Mouse (Mus musculus) gastrocnemius, postnatal 4 days (tissue): ENCODE results near the gene Anxa11. TPM values are rescaled to one million over a fixed set of nuclear protein-coding genes. Genes with fewer than 3 reads are reported as not detected.
"Not testable (repeated sequence)": the region's sequence is repeated elsewhere in the genome, so short reads cannot be mapped to it uniquely, and the experiment has no call there.

Source experiments
- DNase-seq, 2 experiments: peaks; one replicate each; pipeline ENCODE4 v3.0.0; 2021 to 2022; ENCODE audit warnings: low spot score in 2 of 2, mixed read lengths in 2 of 2
- total RNA-seq, 2 experiments: library from RNA; stranded (reverse); gene quantifications; 2 replicates each; pipeline ENCODE4 v1.2.3; 2021

The Anxa11 gene
- total RNA-seq, 2 experiments from 2014 or later = 111 to 124 TPM

DNA sequence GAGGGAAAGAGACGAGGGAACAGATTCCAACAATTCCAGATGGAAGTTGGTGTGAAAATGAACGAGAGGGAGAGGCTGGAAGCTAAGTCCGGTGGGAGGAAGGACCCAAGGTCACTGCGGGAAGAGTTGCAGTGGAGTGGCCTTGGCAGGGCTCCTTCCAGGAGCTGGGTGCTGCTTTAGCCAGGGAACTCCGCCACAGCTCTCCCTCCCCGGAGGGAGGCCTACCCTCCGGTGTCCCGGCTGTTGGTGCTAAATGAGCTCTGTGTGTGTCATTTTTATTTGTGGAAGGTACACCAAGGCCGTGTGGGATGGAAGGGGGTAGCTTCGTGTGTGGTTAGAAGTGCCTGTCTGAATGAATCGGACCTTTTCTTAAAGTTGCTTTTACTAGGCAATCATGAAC, 24.9 kb downstream of the Anxa11 start:
- DNase-seq = no peak

- DNase-seq = no peak
Measured at GRCm38 (mm10) chr14:25867834-25868233, 25.9 kb downstream of the Anxa11 start.

- DNase-seq = no peak
Measured at GRCm38 (mm10) chr14:25868706-25869105, 26.8 kb downstream of the Anxa11 start.

GRCm38 (mm10) chr14:25869135-25869878, 27.4 kb downstream of the Anxa11 start:
- no peak for DNase-seq

DNA sequence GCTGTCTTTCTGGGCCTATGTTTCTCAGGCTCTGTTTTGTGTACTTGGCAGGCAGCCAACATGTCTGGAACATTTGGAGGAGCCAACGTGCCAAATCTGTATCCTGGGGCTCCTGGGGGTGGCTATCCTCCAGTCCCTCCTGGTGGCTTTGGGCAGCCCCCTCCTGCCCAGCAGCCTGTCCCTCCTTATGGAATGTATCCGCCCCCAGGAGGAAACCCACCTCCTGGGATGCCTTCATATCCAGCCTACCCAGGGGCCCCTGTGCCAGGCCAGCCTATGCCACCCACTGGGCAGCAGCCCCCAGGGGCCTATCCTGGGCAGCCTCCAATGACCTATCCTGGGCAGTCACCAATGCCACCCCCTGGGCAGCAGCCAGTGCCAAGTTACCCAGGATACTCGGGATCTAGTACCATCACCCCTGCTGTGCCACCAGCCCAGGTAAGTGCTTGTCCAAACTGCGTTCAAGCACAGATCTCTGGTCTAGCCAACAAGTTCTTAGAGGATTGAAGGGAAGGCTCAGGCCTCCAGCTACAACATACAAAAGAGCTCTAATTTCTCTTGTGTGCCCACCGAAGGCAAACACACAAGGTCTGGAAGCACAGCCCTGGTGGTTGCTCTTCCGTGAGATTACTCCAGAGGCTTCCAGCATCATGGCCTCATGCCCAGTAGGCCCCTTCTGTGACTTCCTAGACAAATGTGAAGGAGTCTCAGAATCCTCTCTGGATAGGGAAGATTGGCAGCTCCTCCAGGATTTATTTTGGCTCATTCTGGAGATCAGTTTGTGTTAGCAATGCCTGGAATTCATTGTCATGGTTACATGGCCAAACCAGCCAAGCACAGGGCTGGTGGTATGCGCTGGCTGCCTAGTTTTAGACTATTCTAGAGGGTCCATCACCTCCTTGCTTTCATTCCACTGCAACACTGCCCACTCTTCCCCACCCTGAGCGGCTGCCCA, 30.8 kb downstream of the Anxa11 start:
- peak in 1 of 2 experiments; percentile 40 for DNase-seq

- DNase-seq = not testable (repeated sequence)
Measured at GRCm38 (mm10) chr14:25876640-25877039, 34.7 kb downstream of the Anxa11 start.

DNA sequence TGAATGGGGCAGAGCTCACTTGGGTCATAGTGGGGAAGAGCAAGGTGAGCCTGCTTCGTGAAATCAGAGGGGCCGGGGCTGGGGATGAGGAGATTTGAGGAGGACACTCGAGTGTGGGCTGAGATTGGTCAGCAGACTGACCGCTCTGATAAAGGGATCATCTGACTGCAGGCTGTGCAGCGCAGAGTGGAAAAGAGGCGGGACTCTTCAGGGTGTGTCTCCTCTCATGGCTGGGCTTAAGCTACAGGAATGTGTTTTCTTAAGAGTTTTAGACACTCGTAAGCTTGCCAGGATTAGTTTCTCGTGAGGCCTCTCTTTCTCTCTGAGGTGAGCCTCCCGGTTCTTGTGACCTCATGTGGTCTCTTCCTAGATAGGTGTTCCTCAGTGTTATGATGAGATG, 39.8 kb downstream of the Anxa11 start:
- not testable (repeated sequence) for DNase-seq

DNA sequence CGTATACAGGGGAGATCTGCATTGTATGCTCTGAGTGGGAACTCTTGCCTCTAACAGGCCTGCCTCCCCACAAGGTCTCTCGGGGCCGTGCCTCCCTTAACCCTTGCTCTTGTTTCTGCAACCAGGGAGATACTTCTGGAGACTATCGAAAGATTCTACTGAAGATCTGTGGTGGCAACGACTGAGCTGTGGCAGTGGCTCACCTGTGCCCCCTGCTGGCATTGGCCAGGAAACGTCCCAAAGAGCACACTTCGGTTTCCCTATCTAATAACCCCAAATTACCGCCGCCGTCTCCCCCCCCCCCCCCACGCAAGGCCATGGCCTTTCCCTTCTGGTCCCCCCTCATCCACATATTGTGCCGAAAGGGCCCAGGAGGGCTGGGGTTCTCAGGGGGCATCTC, 43.9 kb downstream of the Anxa11 start:
- not testable (repeated sequence) for DNase-seq

- not testable (repeated sequence) for DNase-seq
Measured at GRCm38 (mm10) chr14:25894566-25894965, 52.6 kb downstream of the Anxa11 start.

DNA sequence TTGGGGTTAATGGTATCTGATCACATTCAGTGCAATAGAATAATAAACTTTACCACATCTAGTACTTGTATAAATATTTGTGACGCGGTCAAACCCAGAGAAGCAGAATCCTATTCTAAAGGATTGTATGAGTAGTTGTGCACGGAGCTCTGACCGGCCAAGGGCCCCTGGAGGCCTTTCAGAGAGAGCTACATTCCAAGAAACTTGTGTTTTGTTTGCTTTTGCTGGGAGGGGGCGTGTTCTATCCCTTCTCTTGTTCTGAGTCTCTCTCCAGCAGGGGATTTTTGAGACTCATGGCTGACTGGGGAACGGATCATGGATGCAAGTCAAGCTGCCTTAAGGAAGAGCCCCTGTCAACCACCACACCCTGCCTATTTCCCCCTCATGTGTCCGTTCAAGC, 53.7 kb downstream of the Anxa11 start:
- not testable (repeated sequence) for DNase-seq

DNA sequence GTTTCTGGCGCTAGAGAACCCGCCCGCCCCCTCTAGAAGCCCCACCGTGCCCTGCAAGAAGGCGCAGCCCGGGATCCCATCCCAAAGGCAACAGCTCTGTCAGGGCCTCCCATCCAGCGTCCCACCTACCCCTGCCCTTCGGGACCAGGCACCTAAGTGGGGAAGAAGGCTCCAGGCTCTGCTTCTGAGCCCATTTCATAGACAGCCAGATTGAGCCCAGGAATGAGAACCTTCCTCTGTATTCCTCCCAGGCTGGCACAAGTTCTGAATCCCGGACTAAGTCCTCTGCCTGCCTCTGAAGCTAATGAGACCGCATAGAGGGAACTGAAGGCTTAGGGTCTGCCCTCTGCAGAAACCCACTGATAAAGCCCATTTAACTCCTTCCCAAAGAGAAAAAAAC, 61.0 kb downstream of the Anxa11 start, which contains the start of gene Plac9a:
Plac9a (minus strand) TSS at position 101 of the 400 bp plus-strand sequence.
- not testable (repeated sequence) for DNase-seq

DNA sequence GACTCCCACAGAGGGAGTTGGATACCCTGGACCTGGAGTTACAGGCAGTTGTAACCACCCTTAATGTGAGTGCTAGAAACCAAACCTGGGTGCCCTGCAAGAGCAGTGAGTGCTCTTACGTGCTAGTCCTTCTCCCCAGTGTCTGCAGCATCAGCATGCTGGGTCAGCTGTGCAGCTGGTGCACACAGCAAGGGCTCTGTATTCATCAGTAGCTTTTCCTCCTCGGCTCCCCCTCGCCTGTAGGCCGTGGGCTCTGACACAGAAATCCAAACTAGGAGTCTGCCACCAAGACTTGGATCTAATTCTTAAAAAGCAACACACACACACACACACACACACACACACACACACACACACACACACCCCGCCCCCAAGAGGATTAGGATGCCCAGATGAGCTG, 63.3 kb downstream of the Anxa11 start:
- DNase-seq = not testable (repeated sequence)

- DNase-seq = not testable (repeated sequence)
Measured at GRCm38 (mm10) chr14:25907272-25907671, 65.3 kb downstream of the Anxa11 start.

- DNase-seq = not testable (repeated sequence)
Measured at GRCm38 (mm10) chr14:25908976-25909375, 67.0 kb downstream of the Anxa11 start.

DNA sequence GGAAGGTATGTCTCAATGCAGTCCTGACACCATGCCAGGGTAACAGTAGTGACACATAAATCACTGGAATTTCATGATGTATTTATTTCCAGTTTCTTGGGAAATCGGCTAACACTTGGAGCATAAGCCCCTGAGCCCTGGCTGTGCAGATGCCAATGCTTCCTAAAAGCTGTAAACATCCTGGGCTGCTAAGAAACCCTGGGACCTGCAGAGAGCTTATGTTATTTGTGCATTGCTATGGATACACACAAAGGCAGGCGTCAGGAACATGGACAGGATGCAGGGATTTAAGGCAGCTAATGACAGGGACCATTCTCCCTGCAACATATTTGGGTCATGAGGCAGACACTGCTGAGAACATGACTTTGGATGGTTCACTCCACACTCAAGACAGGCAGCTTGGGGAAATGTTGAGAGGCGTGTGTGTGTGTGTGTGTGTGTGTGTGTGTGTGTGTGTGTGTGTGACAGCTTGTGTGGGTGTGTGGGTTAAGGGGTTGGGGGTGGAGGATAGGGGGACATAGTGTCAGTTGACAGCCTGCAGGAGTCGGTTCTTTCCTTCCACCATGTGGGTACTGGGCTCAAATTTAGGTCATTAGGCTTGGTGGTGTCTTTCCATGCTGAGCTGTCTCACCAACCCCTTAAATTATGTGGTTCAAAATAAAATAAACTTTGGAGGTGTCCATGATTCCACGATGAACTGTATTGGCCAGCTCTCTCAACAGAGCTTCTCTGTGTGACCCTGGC, 76.6 kb downstream of the Anxa11 start:
- DNase-seq = not testable (repeated sequence)

- DNase-seq = not testable (repeated sequence)
Measured at GRCm38 (mm10) chr14:25926814-25927561, 85.0 kb downstream of the Anxa11 start.

DNA sequence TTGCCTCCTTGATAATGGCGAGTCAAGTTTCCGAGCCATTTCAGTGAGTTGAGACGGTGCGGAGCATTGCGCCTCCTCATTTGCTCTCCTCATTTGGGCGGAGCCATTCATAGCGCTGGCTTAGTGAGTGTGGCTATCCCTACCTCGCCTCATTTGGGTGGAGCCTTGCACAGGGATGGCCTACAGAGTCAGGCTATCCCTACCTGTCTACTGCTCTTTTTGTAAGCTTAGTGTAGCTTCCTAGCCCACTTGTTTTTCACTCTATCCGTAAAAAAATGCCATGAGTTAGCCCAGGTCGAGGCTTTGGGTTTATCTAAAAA, 85.6 kb downstream of the Anxa11 start, which contains the start of gene Tmem254a:
Tmem254a (minus strand) TSS at position 111 of the 320 bp plus-strand sequence.
- not testable (repeated sequence) for DNase-seq
